Mouse (Mus musculus): Measurements from ENCODE around the gene Ccdc60. TPM values are rescaled to one million over a fixed set of nuclear protein-coding genes. Genes with fewer than 3 reads are reported as not detected.

The Ccdc60 gene
- total and polyA plus RNA-seq, 3 experiments, result not detected

- H3K4me1 ChIP-seq (ENCODE audit: control insufficient read depth in 1 of 2, insufficient read depth in 2 of 2, low read length in 2 of 2), result no peaks in the 10 kb centered on the region
- no peak overlapping the region for H3K9ac ChIP-seq (ENCODE audit: control insufficient read depth, low read depth, low read length, poor library complexity, severe bottlenecking)
- no peaks in the 10 kb centered on the region for H3K79me2 ChIP-seq (ENCODE audit: control insufficient read depth, insufficient read depth, low read length, poor library complexity)
- no peak for TF ChIP-seq TAL1 (IDR thresholded peaks at IDR 0.05; ENCODE audit: low read length)
- no peak for TF ChIP-seq MEF2A (IDR thresholded peaks at IDR 0.05; ENCODE audit: extremely low read depth, insufficient replicate concordance, low read depth, low read length, poor library complexity, severe bottlenecking)
- no peak for TF ChIP-seq RCOR1 (IDR thresholded peaks at IDR 0.05; ENCODE audit: low read depth, low read length)
- TF ChIP-seq MAFK (IDR thresholded peaks at IDR 0.05; ENCODE audit: borderline replicate concordance, low read depth, low read length), result no peak
- no peak for TF ChIP-seq GABPA (IDR thresholded peaks at IDR 0.05; ENCODE audit: low read depth, low read length)
- no peak for TF ChIP-seq MAZ (IDR thresholded peaks at IDR 0.05; ENCODE audit: low read depth, low read length)
- no peak for TF ChIP-seq POLR2AphosphoS5 (IDR thresholded peaks at IDR 0.05; ENCODE audit: borderline replicate concordance, low read depth, low read length)
- no peak for TF ChIP-seq TBP (IDR thresholded peaks at IDR 0.05; ENCODE audit: low read depth, low read length)
- no peak for TF ChIP-seq USF1 (IDR thresholded peaks at IDR 0.05; ENCODE audit: low read depth, low read length)
- no peak for DNase-seq (ENCODE audit: low read depth, low spot score)
- no peaks in the 10 kb centered on the region for H3K9me3 ChIP-seq (replicated peaks; ENCODE audit: insufficient read depth, low read length)
- no peak overlapping the region for H3K27ac ChIP-seq (ENCODE audit: control insufficient read depth, low read depth, low read length)
- H3K27me3 ChIP-seq (ENCODE audit: control insufficient read depth in 1 of 2, insufficient read depth in 2 of 2, low read length in 2 of 2), result no peaks in the 10 kb centered on the region
- no peaks in the 10 kb centered on the region for H3K36me3 ChIP-seq (ENCODE audit: control insufficient read depth in 1 of 2, insufficient read depth in 2 of 2, low read length in 2 of 2)
- no peak overlapping the region for H3K4me3 ChIP-seq (ENCODE audit: control insufficient read depth in 1 of 2, insufficient read depth in 1 of 2, low read depth in 2 of 2, low read length in 2 of 2)
These were observed 60.4 kb downstream of the Ccdc60 start for GRCm38 (mm10) chr5:116228414-116228813.

- H3K4me1 ChIP-seq (ENCODE audit: control insufficient read depth in 1 of 2, insufficient read depth in 2 of 2, low read length in 2 of 2), result no peaks in the 10 kb centered on the region
- H3K4me3 ChIP-seq (ENCODE audit: control insufficient read depth in 1 of 2, insufficient read depth in 1 of 2, low read depth in 2 of 2, low read length in 2 of 2), result no peak overlapping the region
These were observed 64.8 kb downstream of the Ccdc60 start for GRCm38 (mm10) chr5:116224023-116224422.

GRCm38 (mm10) chr5:116221916-116222315 is 66.9 kb downstream of the Ccdc60 start:
- Histone ChIP-seq H3K9me3 (replicated peaks; ENCODE audit: insufficient read depth, low read length) (no peaks in the 10 kb centered on the region), H3K4me3 (ENCODE audit: control insufficient read depth in 1 of 2, insufficient read depth in 1 of 2, low read depth in 2 of 2, low read length in 2 of 2) (no peak overlapping the region), H3K36me3 (ENCODE audit: control insufficient read depth in 1 of 2, insufficient read depth in 2 of 2, low read length in 2 of 2) (no peaks in the 10 kb centered on the region), H3K27ac (ENCODE audit: control insufficient read depth, low read depth, low read length) (no peak overlapping the region), H3K4me1 (ENCODE audit: control insufficient read depth in 1 of 2, insufficient read depth in 2 of 2, low read length in 2 of 2) (no peaks in the 10 kb centered on the region), H3K79me2 (ENCODE audit: control insufficient read depth, insufficient read depth, low read length, poor library complexity) (no peaks in the 10 kb centered on the region), H3K9ac (ENCODE audit: control insufficient read depth, low read depth, low read length, poor library complexity, severe bottlenecking) (no peak overlapping the region), H3K27me3 (ENCODE audit: control insufficient read depth in 1 of 2, insufficient read depth in 2 of 2, low read length in 2 of 2) (no peaks in the 10 kb centered on the region)
- TF ChIP-seq USF1 (IDR thresholded peaks at IDR 0.05; ENCODE audit: low read depth, low read length) (no peak), EP300 (IDR thresholded peaks at IDR 0.05; ENCODE audit: low read depth in 1 of 2, low read length in 2 of 2) (no peak), GABPA (IDR thresholded peaks at IDR 0.05; ENCODE audit: low read depth, low read length) (no peak), POLR2A (IDR thresholded peaks at IDR 0.05; ENCODE audit: control insufficient read depth in 1 of 2, insufficient read depth in 1 of 2, low read depth in 1 of 2, low read length in 2 of 2, poor library complexity in 1 of 2) (no peak), ZNF384 (IDR thresholded peaks at IDR 0.05; ENCODE audit: low read depth, low read length) (no peak), SMC3 (IDR thresholded peaks at IDR 0.05; ENCODE audit: low read depth, low read length) (no peak), POLR2AphosphoS5 (IDR thresholded peaks at IDR 0.05; ENCODE audit: borderline replicate concordance, low read depth, low read length) (no peak), ZKSCAN1 (IDR thresholded peaks at IDR 0.05; ENCODE audit: low read depth, low read length) (no peak), KAT2A (conservative IDR thresholded peaks at IDR 0.05; ENCODE audit: low read depth, low read length) (no peak), TAL1 (IDR thresholded peaks at IDR 0.05; ENCODE audit: low read length) (no peak)
- peak; percentile 2 for DNase-seq (ENCODE audit: low read depth, low spot score)

More at GRCm38 (mm10) chr5:116224023-116224422, 64.8 kb downstream of the Ccdc60 start:
- no peak overlapping the region for H3K27ac ChIP-seq (ENCODE audit: control insufficient read depth, low read depth, low read length)
- DNase-seq (ENCODE audit: low read depth, low spot score), result no peak
- no peak for TF ChIP-seq ETS1 (IDR thresholded peaks at IDR 0.05; ENCODE audit: low read depth, low read length)
- no peak for TF ChIP-seq POLR2AphosphoS2 (IDR thresholded peaks at IDR 0.05; ENCODE audit: low read length)
- TF ChIP-seq MYB (IDR thresholded peaks at IDR 0.05; ENCODE audit: low read depth, low read length), result no peak
- no peak for TF ChIP-seq EP300 (IDR thresholded peaks at IDR 0.05; ENCODE audit: low read depth in 1 of 2, low read length in 2 of 2)
- no peak for TF ChIP-seq POLR2A (IDR thresholded peaks at IDR 0.05; ENCODE audit: control insufficient read depth in 1 of 2, insufficient read depth in 1 of 2, low read depth in 1 of 2, low read length in 2 of 2, poor library complexity in 1 of 2)
- no peak for TF ChIP-seq HCFC1 (IDR thresholded peaks at IDR 0.05; ENCODE audit: low read depth, low read length)
- no peak for TF ChIP-seq JUND (IDR thresholded peaks at IDR 0.05; ENCODE audit: low read depth, low read length)
- H3K9me3 ChIP-seq (replicated peaks; ENCODE audit: insufficient read depth, low read length), result no peaks in the 10 kb centered on the region
- no peak overlapping the region for H3K9ac ChIP-seq (ENCODE audit: control insufficient read depth, low read depth, low read length, poor library complexity, severe bottlenecking)
- no peaks in the 10 kb centered on the region for H3K27me3 ChIP-seq (ENCODE audit: control insufficient read depth in 1 of 2, insufficient read depth in 2 of 2, low read length in 2 of 2)
- H3K79me2 ChIP-seq (ENCODE audit: control insufficient read depth, insufficient read depth, low read length, poor library complexity), result no peaks in the 10 kb centered on the region
- H3K36me3 ChIP-seq (ENCODE audit: control insufficient read depth in 1 of 2, insufficient read depth in 2 of 2, low read length in 2 of 2), result no peaks in the 10 kb centered on the region

All from MEL (cell line).